Mouse (Mus musculus) pancreas, adult 10 weeks (tissue): ENCODE measurements around the gene Creg1. TPM values are rescaled to one million over a fixed set of nuclear protein-coding genes. Genes with fewer than 3 reads are reported as not detected.

Experiments used
- polyA plus RNA-seq: library from polyadenylated mRNA; stranded (reverse); fragments of 350-450 nt; fragmentation: Illumina TruSeq; extraction: RNeasy Lipid Tissue Mini Kit (QIAGEN cat#74804); gene quantifications from one replicate; pipeline ENCODE4 v1.2.3, GENCODE M21; 2015; ENCODE audit warnings: low read depth, low replicate concordance; ENCODE audit not compliant: insufficient read depth

Gene Creg1
- 27.6 TPM for polyA plus RNA-seq

DNA sequence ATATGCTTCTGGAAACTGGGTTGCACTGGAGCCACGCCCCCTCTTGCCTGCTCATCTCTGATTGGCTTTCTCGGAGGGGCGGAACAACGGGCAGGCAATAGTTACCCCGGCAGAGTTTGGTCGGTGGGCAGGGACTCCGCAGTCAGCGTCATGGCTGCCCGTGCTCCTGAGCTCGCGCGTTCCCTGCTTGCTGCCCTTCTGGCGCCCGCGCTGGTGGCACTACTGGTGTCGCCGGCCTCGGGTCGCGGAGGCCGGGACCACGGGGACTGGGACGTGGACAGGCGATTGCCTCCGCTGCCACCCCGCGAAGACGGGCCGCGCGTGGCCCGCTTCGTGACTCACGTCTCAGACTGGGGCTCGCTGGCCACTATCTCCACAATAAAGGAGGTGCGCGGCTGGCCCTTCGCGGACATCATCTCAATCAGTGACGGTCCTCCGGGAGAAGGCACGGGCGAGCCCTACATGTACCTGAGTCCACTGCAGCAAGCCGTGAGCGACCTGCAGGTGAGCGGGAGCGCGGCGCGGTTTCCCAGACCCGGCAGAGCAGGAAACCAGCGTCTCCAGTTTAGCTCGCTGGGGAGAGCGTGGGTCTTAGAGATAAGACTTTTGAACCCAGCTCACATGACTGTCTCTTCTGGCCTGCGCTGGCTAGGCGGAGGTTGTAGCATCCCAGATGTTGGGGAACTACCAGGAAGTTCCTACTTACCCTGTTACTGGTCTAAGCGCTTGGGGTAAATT lies at the start of gene Creg1:
Creg1 (plus strand) TSS at position 112 of the 738 bp plus-strand sequence.

GRCm38 (mm10) chr1:165788511-165788910 lies 25.0 kb downstream of the Creg1 start, which contains the start of gene Cd247:
Gene Cd247, plus strand, starts transcription at chr1:165788681.

Other genes with a start within 250 kb of the Creg1 start
- 15.6 TPM for gene Mpzl1, start 129.2 kb upstream of the Creg1 start, polyA plus RNA-seq
- gene Rcsd1, start 54.0 kb upstream of the Creg1 start, polyA plus RNA-seq, result 4.3 TPM
- not detected for gene Cd247, start 24.9 kb downstream of the Creg1 start, polyA plus RNA-seq
- 1.8 TPM for gene Pou2f1, start 238.9 kb downstream of the Creg1 start, polyA plus RNA-seq